Mouse (Mus musculus) embryonic facial prominence, embryonic 14.5 days (tissue): Measurements from ENCODE around the gene Clstn3. TPM values are rescaled to one million over a fixed set of nuclear protein-coding genes. Genes with fewer than 3 reads are reported as not detected.
A peak's percentile ranks its signal among the peaks of the same experiment; 100 is the strongest.

Experiments used
- ATAC-seq: fragments of 200-750 bp; cut with Nextera tagmentation; 2 replicates; pipeline ENCODE4 v1.8.0; 2017; ENCODE audit warnings: low read depth, moderate number of reproducible peaks, moderate TSS enrichment
- DNase-seq: peaks from one replicate; pipeline ENCODE4 v3.0.0-alpha.2; 2015; ENCODE audit warnings: low spot score
- H3K27ac ChIP-seq: fragments of 300-500 bp; sonication (generic); replicated peaks from 2 replicates; pipeline ENCODE4 v1.5.1; 2014; ENCODE audit warnings: low read depth, mild to moderate bottlenecking, low read length, moderate library complexity
- H3K27me3 ChIP-seq: fragments of 300-500 bp; sonication (generic); replicated peaks from 2 replicates; pipeline ENCODE4 v1.6.1; 2014; ENCODE audit warnings: low read length; ENCODE audit not compliant: control insufficient read depth, insufficient read depth
- H3K36me3 ChIP-seq: fragments of 300-500 bp; sonication (generic); 2 replicates; pipeline ENCODE4 v1.6.1; 2014; ENCODE audit warnings: low read length, mixed read lengths; ENCODE audit not compliant: control insufficient read depth, insufficient read depth
- H3K4me1 ChIP-seq: fragments of 300-500 bp; sonication (generic); 2 replicates; pipeline ENCODE4 v1.6.1; 2014; ENCODE audit warnings: antibody characterized with exemption, low read length; ENCODE audit not compliant: control insufficient read depth, insufficient read depth
- H3K4me2 ChIP-seq: fragments of 300-500 bp; sonication (generic); 2 replicates; pipeline ENCODE4 v1.6.1; 2014; ENCODE audit warnings: low read depth, mild to moderate bottlenecking, low read length, moderate library complexity, mixed read lengths
- H3K4me3 ChIP-seq: fragments of 300-500 bp; sonication (generic); 2 replicates; pipeline ENCODE4 v1.5.1; 2014; ENCODE audit warnings: low read depth, mild to moderate bottlenecking, low read length
- H3K9ac ChIP-seq: fragments of 300-500 bp; sonication (generic); 2 replicates; pipeline ENCODE4 v1.6.1; 2014; ENCODE audit warnings: low read depth, mild to moderate bottlenecking, low read length, moderate library complexity, mixed read lengths
- H3K9me3 ChIP-seq: fragments of 300-500 bp; sonication (generic); 2 replicates; pipeline ENCODE4 v1.6.1; 2016; ENCODE audit warnings: low read length; ENCODE audit not compliant: control insufficient read depth
- WGBS: fragments of 180-500 bp; shearing (Covaris S2); extraction: QIAGEN DNeasy Blood & Tissue Kit; methylation state at CpG from one replicate; pipeline ENCODE4 v1.1.7; 2014; 5-methylcytosine and 5-hydroxymethylcytosine counted together
- polyA plus RNA-seq: library from polyadenylated mRNA; unstranded; fragments of >200 nt; fragmentation: Nextera tagmentation; extraction: Ambion mirVana; gene quantifications from 2 replicates; pipeline ENCODE4 v1.2.1, GENCODE M21; 2014

Clstn3 gene
- polyA plus RNA-seq, 1 experiment from 2014 or later = 7.7 TPM

DNA sequence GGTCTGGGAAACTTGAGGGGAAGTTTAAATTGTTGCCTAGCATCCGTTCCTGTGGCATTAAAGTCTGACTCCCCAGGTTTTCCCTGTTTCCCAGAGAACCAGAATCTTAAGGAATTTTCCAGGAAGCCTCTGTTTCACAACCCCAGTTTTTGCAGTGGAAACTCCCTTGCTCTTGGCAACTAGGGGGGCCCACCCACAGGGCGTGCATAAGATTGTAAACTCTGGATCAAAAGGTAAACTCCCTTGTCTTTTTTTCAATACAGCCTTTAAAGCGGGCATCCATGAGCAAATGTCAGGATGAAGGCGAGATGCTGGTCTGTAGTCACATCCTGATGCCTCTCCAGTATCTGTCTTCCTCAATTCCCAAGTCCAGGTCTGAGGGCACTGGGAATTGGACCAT lies 36.9 kb upstream of the Clstn3 start:
- Histone ChIP-seq H3K4me2 (no peak overlapping the region), H3K4me3 (no peak overlapping the region), H3K36me3 (no peaks in the 10 kb centered on the region), H3K9ac (no peak overlapping the region), H3K27ac (no peak overlapping the region), H3K9me3 (no peaks in the 10 kb centered on the region), H3K27me3 (no peaks in the 10 kb centered on the region), H3K4me1 (no peaks in the 10 kb centered on the region)
- 61% methylated on average over 4 of the region's 4 CpGs for WGBS
- ATAC-seq (no peak), DNase-seq (no peak)

DNA sequence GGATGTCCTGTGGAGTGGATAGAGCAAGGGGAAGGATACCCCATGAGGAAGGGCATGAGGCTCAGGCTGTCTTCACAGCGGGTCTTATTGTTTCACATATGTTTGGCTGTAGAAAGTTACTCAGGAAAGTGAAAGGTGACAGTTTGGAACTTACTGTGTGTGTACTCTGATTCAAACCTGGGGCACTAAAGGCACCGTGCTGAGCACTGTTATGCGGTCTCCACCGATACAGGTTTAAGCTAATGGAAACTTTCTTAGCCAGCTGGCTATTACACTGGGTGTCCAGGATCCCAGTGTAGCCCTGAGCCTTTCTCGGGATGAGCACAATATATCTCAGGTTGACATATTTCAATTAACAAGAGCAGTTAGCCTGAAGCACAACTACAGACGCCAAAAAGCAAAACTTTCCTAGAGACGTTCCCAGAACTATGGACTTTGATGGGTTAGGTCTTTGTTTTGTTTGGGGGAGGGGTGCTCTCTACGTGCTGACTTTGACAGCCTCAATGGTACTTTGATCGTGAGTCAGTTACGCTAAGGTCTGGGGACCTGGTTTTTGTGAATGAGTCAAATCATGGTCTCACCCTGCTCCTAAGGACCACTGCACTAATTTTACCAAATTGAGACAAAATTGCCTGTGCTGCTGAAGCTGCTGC lies 35.4 kb upstream of the Clstn3 start:
- H3K36me3 ChIP-seq = no peaks in the 10 kb centered on the region
- no peaks in the 10 kb centered on the region for H3K4me1 ChIP-seq
- no peak overlapping the region for H3K9ac ChIP-seq
- H3K9me3 ChIP-seq = peaks cover 9% of the 10 kb centered on the region; the same call in 1 of the 2 replicates
- no peak for ATAC-seq
- H3K4me2 ChIP-seq = no peak overlapping the region
- H3K4me3 ChIP-seq = no peak overlapping the region
- no peaks in the 10 kb centered on the region for H3K27me3 ChIP-seq
- DNase-seq = no peak
- no peak overlapping the region for H3K27ac ChIP-seq
- WGBS = 38% methylated on average over 10 of the region's 10 CpGs

DNA sequence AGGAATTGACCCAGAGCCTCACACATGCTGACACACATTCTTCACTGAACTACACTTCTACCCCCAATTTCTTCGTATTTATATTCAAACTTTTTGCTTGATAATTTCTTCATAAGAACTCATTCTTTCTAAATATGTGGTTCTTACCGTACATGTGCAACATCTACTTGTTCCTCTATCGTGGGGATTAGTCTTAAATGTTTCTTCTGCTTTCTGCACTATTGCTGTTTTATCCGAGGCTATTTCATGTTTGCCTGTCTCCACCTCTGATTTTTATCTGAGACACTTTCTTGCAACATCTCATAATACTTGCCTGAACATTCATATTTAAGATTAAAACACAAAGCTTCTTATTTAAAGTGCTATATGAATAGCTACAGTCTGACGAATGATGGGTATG lies 31.5 kb upstream of the Clstn3 start:
- no peak for DNase-seq
- no peak overlapping the region for H3K4me2 ChIP-seq

DNA sequence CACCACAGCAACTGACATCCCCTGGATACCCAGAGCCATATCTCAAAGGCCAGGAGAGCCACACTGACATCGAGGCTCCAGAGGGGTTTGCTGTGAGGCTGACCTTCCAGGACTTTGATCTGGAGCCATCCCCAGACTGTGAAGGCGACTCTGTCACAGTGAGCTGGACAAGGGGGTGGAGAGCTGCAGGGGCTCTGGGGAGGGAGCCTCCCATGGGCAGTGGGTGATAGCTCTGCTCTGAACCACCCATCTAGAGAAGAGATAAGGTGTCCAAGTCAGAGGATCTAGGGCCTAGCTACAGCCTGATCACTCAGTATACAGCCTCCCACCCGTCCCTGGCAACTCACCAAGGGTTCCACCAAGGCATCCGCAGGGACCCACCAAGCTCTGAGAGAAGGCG lies 29.3 kb upstream of the Clstn3 start:
- ATAC-seq = no peak
- no peak overlapping the region for H3K27ac ChIP-seq
- H3K4me3 ChIP-seq = no peak overlapping the region
- 77% methylated on average over 5 of the region's 5 CpGs for WGBS
- H3K4me2 ChIP-seq = no peak overlapping the region
- no peak overlapping the region for H3K9ac ChIP-seq
- DNase-seq = no peak
- H3K4me1 ChIP-seq = no peaks in the 10 kb centered on the region
- H3K27me3 ChIP-seq = no peaks in the 10 kb centered on the region
- no peaks in the 10 kb centered on the region for H3K36me3 ChIP-seq
- H3K9me3 ChIP-seq = peaks cover 9% of the 10 kb centered on the region; the same call in 1 of the 2 replicates

More for the DNA sequence above, 31.5 kb upstream of the Clstn3 start:
- Histone ChIP-seq H3K9ac (no peak overlapping the region), H3K4me1 (no peaks in the 10 kb centered on the region), H3K9me3 (peaks cover 9% of the 10 kb centered on the region; the same call in 1 of the 2 replicates), H3K27ac (no peak overlapping the region), H3K4me3 (no peak overlapping the region), H3K36me3 (no peaks in the 10 kb centered on the region), H3K27me3 (no peaks in the 10 kb centered on the region)
- WGBS = 90% methylated on average over 5 of the region's 5 CpGs
- ATAC-seq = no peak

DNA sequence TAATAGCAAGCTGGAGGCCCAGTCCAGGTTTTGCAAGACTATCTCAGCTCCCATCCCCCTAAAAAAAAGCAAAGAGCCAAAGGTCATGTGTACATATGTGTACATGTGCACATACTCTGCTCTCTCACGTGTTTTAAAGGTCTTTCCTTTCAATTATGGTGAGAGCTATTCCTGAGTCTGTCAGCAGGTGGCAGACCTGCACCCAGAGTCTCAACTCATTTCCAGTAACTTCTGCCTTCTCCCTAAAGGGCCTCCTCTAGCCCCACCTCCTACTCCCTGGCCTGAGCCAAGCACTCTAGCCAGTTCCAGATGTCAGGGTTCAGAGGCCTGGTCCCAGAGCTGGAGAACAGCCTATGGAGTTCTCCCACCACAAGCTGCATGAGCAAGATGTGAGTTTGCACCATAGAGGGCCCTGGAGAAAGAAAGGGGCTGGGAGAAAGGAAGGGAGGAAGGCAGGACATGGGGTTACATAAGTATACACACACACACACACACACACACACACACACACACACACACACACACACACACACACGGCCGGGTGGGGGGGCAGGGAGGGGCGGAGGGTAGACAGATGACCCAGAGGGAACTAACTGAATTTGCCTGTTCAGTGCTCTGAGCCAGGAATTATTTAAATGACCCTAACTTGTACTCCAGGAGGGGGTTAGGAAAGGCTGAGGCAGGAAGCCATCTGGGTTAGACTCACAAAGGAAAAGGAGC lies 28.4 kb upstream of the Clstn3 start, which contains the start of gene C1rl:
C1rl (plus strand) TSS at position 272 of the 720 bp plus-strand sequence.
- H3K27me3 ChIP-seq = no peaks in the 10 kb centered on the region
- peak within 1 kb of the TSS; percentile 55; the same call in 1 of the 2 replicates for H3K27ac ChIP-seq
- no peak within 1 kb of the TSS for H3K4me3 ChIP-seq
- H3K9me3 ChIP-seq = peaks cover 9% of the 10 kb centered on the region; the same call in 1 of the 2 replicates
- WGBS = 44% methylated on average over 4 of the region's 4 CpGs
- peak; percentile 86 for DNase-seq
- peak; percentile 97 for ATAC-seq
- H3K9ac ChIP-seq = no peak within 1 kb of the TSS
- no peak within 1 kb of the TSS for H3K4me2 ChIP-seq
- H3K4me1 ChIP-seq = no peaks in the 10 kb centered on the region
- no peaks in the 10 kb centered on the region for H3K36me3 ChIP-seq

DNA sequence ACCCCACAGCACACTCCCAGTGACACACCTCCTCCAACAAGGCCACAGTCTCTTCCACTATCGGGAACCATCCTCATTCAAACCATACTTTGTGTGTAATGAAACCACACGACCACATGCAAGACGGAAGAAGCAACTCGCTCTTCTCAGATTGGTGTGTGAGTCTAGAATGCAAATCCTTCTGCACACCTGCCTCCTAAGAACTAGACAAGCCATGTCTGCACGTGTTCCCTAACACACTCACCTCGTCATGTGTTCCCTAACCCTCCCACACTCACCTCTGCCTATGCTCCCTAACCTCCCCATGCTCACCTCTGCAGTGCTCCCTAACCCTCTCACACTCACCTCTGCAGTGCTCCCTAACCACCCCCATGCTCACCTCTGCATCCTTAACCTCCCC lies 26.8 kb upstream of the Clstn3 start:
- DNase-seq (no peak), ATAC-seq (no peak)
- no peaks in the 10 kb centered on the region for H3K36me3 ChIP-seq
- H3K9me3 ChIP-seq = peaks cover 9% of the 10 kb centered on the region; the same call in 1 of the 2 replicates
- no peaks in the 10 kb centered on the region for H3K27me3 ChIP-seq
- H3K9ac ChIP-seq = no peak overlapping the region
- no peak overlapping the region for H3K4me2 ChIP-seq
- no peak overlapping the region for H3K4me3 ChIP-seq
- WGBS = 70% methylated on average over 6 of the region's 6 CpGs
- no peak overlapping the region for H3K27ac ChIP-seq
- H3K4me1 ChIP-seq = no peaks in the 10 kb centered on the region

DNA sequence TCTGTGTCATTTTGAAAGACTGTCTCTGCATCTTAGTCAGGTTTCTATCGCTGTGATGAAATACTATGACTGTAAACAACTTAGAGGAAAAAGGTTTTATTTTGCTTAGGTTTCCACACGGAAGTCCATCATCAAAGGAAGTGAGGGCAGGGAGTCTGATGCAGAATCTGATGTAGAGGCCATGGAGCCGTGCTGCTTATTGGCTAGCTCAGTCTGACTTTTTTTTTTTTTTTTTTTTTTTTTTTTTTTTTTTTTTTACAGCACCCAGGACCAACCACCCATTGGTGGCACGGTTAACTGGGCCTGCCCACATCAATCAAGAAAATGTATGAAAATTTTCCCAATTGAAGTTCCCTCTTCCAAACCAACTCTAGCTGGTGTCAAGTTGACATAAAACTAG lies 24.4 kb upstream of the Clstn3 start:
- no peak for ATAC-seq
- WGBS = 76% methylated on average over 4 of the region's 4 CpGs

DNA sequence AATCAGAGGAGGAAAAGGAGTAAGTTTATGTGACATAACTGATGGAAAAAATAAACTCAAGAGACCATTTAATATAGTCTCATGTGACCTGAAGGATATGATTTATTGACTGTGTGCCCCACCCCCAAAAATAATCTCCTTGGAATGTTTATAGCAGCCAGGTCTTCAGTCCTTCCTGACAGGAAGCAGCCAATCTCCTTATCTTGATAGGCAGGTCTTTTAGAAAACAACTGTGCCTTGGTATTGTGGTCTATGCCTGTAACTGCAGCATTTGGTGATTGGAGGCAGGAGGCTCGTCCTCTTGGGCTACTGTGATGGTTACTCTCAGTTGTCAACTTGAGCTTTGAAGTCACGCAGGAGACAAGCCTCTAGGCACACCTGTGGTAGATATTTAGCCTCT lies 22.9 kb upstream of the Clstn3 start:
- DNase-seq (no peak), ATAC-seq (no peak)
- Histone ChIP-seq H3K9ac (no peak overlapping the region), H3K4me3 (no peak overlapping the region), H3K9me3 (no peaks in the 10 kb centered on the region), H3K27ac (no peak overlapping the region), H3K4me2 (no peak overlapping the region), H3K4me1 (no peaks in the 10 kb centered on the region), H3K36me3 (no peaks in the 10 kb centered on the region), H3K27me3 (no peaks in the 10 kb centered on the region)
- WGBS = 43% methylated on average over 2 of the region's 2 CpGs

More for the DNA sequence above, 24.4 kb upstream of the Clstn3 start:
- Histone ChIP-seq H3K4me1 (no peaks in the 10 kb centered on the region), H3K4me3 (no peak overlapping the region), H3K4me2 (no peak overlapping the region), H3K27me3 (no peaks in the 10 kb centered on the region), H3K27ac (no peak overlapping the region), H3K9ac (no peak overlapping the region), H3K36me3 (no peaks in the 10 kb centered on the region), H3K9me3 (no peaks in the 10 kb centered on the region)
- no peak for DNase-seq
